Mouse (Mus musculus): ENCODE measurements at regions not wholly inside any gene's neighbourhood (a gene's known extent, or its start where the extent isn't known, plus 50 kb on each side); places are given as distances from the start of the nearest gene placed in this dataset.

DNA sequence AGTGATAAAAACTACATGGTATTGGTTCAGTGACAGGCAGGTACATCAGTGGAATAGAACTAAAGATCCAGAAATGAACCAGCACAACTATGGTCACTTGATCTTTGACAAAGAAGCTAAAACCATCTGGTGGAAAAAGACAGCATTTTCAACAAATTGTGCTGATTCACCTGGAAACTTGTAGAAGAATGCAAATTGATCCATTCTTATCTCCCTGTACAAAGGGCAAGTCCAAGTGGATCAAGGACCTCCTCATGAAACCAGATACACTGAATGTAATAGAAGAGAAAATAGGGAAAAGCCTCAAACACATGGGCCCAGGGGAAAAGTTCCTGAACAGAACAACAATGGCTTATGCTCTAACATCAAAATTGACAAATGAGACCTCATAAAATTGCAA is 194.8 kb upstream of the Mgat4c start:
- no peak overlapping the region for H3K4me3 ChIP-seq (replicated peaks; ENCODE audit: low read depth, low read length)
- no peaks in the 10 kb centered on the region for H3K36me3 ChIP-seq (ENCODE audit: control insufficient read depth, insufficient read depth, low read length)
- DNase-seq, result no peak
- no peak overlapping the region for H3K27ac ChIP-seq (replicated peaks; ENCODE audit: low read depth, low read length)
- no peaks in the 10 kb centered on the region for H3K9me3 ChIP-seq (ENCODE audit: control insufficient read depth, low read length)
- no peak overlapping the region for H3K4me2 ChIP-seq (ENCODE audit: low read length)
- no peak for ATAC-seq (ENCODE audit: low FRiP score, low TSS enrichment)
- no peak overlapping the region for H3K9ac ChIP-seq (replicated peaks; ENCODE audit: low read length)
- no peaks in the 10 kb centered on the region for H3K27me3 ChIP-seq (ENCODE audit: control insufficient read depth, insufficient read depth, low read length)
- no peaks in the 10 kb centered on the region for H3K4me1 ChIP-seq (ENCODE audit: control insufficient read depth, insufficient read depth, low read length)

DNA sequence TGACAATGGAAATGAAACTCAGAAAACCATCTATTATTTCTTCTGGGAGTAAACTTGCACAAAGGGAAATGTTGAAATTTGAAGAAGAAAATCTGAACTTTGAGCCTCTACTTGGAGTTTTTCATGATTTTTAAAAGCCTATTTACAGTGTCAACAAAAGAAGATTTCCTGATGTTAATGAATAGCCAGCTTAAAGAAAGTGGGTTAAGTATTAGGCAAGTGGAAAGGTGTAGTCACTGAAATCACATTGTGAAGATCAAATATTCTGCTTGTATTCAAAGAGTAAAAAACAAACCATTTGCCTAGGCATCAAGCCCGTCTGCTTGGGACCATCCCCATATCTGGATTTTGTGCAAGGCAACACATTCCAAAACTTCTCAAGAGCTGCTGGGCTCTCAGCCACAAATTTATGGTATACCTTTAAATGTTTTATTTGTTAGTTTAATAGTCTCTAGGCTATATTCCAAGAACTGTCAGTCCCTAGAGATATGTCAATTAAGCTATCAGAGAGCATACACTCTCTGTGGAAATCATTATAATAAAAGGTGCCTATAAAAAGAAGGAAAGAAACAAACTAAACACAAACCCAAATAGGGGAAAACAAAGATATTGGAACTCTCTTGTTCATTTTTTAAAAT is 190.8 kb upstream of the Mgat4c start:
- Histone ChIP-seq H3K4me1 (ENCODE audit: control insufficient read depth, insufficient read depth, low read length) (no peaks in the 10 kb centered on the region), H3K9ac (replicated peaks; ENCODE audit: low read length) (no peak overlapping the region), H3K9me3 (ENCODE audit: control insufficient read depth, low read length) (no peaks in the 10 kb centered on the region), H3K36me3 (ENCODE audit: control insufficient read depth, insufficient read depth, low read length) (no peaks in the 10 kb centered on the region), H3K27me3 (ENCODE audit: control insufficient read depth, insufficient read depth, low read length) (no peaks in the 10 kb centered on the region), H3K4me2 (ENCODE audit: low read length) (no peak overlapping the region), H3K4me3 (replicated peaks; ENCODE audit: low read depth, low read length) (no peak overlapping the region), H3K27ac (replicated peaks; ENCODE audit: low read depth, low read length) (no peak overlapping the region)
- DNase-seq, result no peak
- ATAC-seq (ENCODE audit: low FRiP score, low TSS enrichment), result no peak
- WGBS, result 50% methylated on average over 1 of the region's 1 CpGs

DNA sequence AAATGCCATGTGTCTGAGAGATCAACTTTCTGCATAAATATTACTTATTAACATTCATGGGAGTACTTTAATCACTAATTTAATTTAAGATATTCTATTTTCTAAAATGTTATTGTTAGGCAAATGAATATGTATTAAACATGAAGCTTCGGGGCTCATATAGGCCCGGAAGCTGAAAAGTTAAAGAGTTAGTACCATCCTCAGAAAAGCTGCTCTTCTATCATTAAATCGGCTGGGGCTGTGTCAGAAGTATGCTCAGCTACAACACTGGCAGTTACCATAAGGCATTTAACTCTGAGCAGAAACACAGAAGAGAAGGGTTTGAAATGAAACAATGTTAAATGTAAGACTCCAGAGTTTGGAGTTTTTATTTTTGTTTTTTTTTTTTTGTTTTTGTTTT is 166.2 kb upstream of the Mgat4c start:
- Histone ChIP-seq H3K9me3 (ENCODE audit: control insufficient read depth, low read length) (no peaks in the 10 kb centered on the region), H3K4me3 (replicated peaks; ENCODE audit: low read depth, low read length) (no peak overlapping the region), H3K4me1 (ENCODE audit: control insufficient read depth, insufficient read depth, low read length) (no peaks in the 10 kb centered on the region), H3K27me3 (ENCODE audit: control insufficient read depth, insufficient read depth, low read length) (no peaks in the 10 kb centered on the region), H3K27ac (replicated peaks; ENCODE audit: low read depth, low read length) (no peak overlapping the region), H3K36me3 (ENCODE audit: control insufficient read depth, insufficient read depth, low read length) (no peaks in the 10 kb centered on the region), H3K9ac (replicated peaks; ENCODE audit: low read length) (no peak overlapping the region), H3K4me2 (ENCODE audit: low read length) (no peak overlapping the region)
- 51% methylated on average over 3 of the region's 3 CpGs for WGBS
- DNase-seq (no peak), ATAC-seq (ENCODE audit: low FRiP score, low TSS enrichment) (no peak)

- ATAC-seq (ENCODE audit: low FRiP score, low TSS enrichment) (no peak), DNase-seq (peak; percentile 81)
- Histone ChIP-seq H3K4me1 (ENCODE audit: control insufficient read depth, insufficient read depth, low read length) (no peaks in the 10 kb centered on the region), H3K9ac (replicated peaks; ENCODE audit: low read length) (no peak overlapping the region), H3K9me3 (ENCODE audit: control insufficient read depth, low read length) (no peaks in the 10 kb centered on the region), H3K27ac (replicated peaks; ENCODE audit: low read depth, low read length) (no peak overlapping the region), H3K4me2 (ENCODE audit: low read length) (no peak overlapping the region), H3K27me3 (ENCODE audit: control insufficient read depth, insufficient read depth, low read length) (no peaks in the 10 kb centered on the region), H3K36me3 (ENCODE audit: control insufficient read depth, insufficient read depth, low read length) (no peaks in the 10 kb centered on the region), H3K4me3 (replicated peaks; ENCODE audit: low read depth, low read length) (no peak overlapping the region)
- WGBS, result 39% methylated on average over 3 of the region's 3 CpGs
Measured at GRCm38 (mm10) chr10:101516930-101517329, 164.4 kb upstream of the Mgat4c start.

DNA sequence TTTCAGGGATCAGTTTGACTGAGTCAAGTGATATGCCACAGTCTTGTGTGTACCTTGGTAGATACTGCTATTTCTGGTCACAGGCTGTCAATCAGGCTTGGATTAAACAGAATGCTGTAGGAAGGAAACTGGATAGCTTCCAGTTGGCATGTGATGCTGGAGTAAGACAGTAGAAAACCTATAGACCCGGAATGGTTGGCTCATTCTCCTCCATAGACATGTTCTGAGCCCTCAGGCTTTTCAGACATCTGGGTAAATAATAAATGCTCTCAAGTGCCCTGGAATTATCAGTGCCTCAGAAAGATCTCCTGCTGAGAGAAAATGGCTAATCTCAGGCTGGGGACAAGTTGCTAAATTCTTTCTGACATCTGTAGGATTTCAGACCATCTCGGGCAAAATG is 149.0 kb upstream of the Mgat4c start:
- Histone ChIP-seq H3K36me3 (ENCODE audit: control insufficient read depth, insufficient read depth, low read length) (no peaks in the 10 kb centered on the region), H3K4me2 (ENCODE audit: low read length) (no peak overlapping the region), H3K9me3 (ENCODE audit: control insufficient read depth, low read length) (no peaks in the 10 kb centered on the region), H3K4me3 (replicated peaks; ENCODE audit: low read depth, low read length) (no peak overlapping the region), H3K27me3 (ENCODE audit: control insufficient read depth, insufficient read depth, low read length) (no peaks in the 10 kb centered on the region), H3K9ac (replicated peaks; ENCODE audit: low read length) (no peak overlapping the region), H3K4me1 (ENCODE audit: control insufficient read depth, insufficient read depth, low read length) (no peaks in the 10 kb centered on the region), H3K27ac (replicated peaks; ENCODE audit: low read depth, low read length) (no peak overlapping the region)
- no peak for ATAC-seq (ENCODE audit: low FRiP score, low TSS enrichment)
- 36% methylated on average over 2 of the region's 2 CpGs for WGBS
- DNase-seq, result peak; percentile 52

DNA sequence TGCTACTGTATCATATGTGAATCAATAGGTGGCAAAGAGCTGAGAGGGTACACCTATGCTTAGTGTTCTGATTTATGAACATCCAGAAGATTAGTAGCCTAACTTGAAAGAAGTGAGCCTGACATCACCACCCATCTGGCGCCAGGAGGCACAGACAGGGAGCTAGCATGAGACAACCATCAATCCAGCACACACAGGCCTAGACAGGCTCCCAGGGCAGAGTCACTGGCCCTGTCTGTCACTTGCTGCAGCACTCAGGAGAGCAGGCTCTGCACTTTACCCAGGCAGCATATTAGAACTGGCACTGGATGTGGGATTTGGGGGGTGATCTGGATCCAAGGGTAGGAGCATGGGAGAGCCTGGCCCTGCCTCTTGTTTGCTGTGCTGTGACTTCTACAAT is 137.1 kb upstream of the Mgat4c start:
- no peak overlapping the region for H3K9ac ChIP-seq (replicated peaks; ENCODE audit: low read length)
- no peak overlapping the region for H3K4me3 ChIP-seq (replicated peaks; ENCODE audit: low read depth, low read length)
- no peak overlapping the region for H3K27ac ChIP-seq (replicated peaks; ENCODE audit: low read depth, low read length)
- H3K36me3 ChIP-seq (ENCODE audit: control insufficient read depth, insufficient read depth, low read length), result no peaks in the 10 kb centered on the region
- no peak for ATAC-seq (ENCODE audit: low FRiP score, low TSS enrichment)
- H3K27me3 ChIP-seq (ENCODE audit: control insufficient read depth, insufficient read depth, low read length), result no peaks in the 10 kb centered on the region
- H3K4me2 ChIP-seq (ENCODE audit: low read length), result no peak overlapping the region
- H3K9me3 ChIP-seq (ENCODE audit: control insufficient read depth, low read length), result no peaks in the 10 kb centered on the region
- WGBS, result 93% methylated on average over 1 of the region's 1 CpGs
- DNase-seq, result no peak
- no peaks in the 10 kb centered on the region for H3K4me1 ChIP-seq (ENCODE audit: control insufficient read depth, insufficient read depth, low read length)

DNA sequence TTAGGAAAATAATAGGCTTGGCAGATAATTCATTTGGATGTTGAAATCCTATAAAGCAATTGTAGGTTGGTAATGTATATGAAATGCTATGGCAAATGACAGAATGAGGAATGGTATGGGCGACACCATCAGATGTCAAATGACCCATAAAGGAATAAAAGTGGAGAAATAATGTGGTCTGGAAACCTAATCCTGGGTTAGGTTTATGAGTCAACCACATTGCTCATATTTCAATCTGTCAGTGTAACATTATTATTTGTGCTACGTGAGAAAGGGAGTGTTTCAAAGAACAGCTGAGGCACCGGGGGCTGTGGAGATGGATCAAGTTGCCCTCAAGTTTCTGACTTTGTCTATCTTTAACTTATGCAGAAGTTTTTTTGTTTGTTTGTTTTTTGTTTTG is 130.6 kb upstream of the Mgat4c start:
- WGBS, result 85% methylated on average over 3 of the region's 3 CpGs

More for the DNA sequence above, 130.6 kb upstream of the Mgat4c start:
- Histone ChIP-seq H3K27ac (replicated peaks; ENCODE audit: low read depth, low read length) (no peak overlapping the region), H3K9me3 (ENCODE audit: control insufficient read depth, low read length) (no peaks in the 10 kb centered on the region), H3K4me1 (ENCODE audit: control insufficient read depth, insufficient read depth, low read length) (no peaks in the 10 kb centered on the region), H3K27me3 (ENCODE audit: control insufficient read depth, insufficient read depth, low read length) (no peaks in the 10 kb centered on the region), H3K36me3 (ENCODE audit: control insufficient read depth, insufficient read depth, low read length) (no peaks in the 10 kb centered on the region), H3K4me3 (replicated peaks; ENCODE audit: low read depth, low read length) (no peak overlapping the region), H3K9ac (replicated peaks; ENCODE audit: low read length) (no peak overlapping the region), H3K4me2 (ENCODE audit: low read length) (no peak overlapping the region)
- ATAC-seq (ENCODE audit: low FRiP score, low TSS enrichment) (no peak), DNase-seq (no peak)

All from midbrain, embryonic 14.5 days (tissue).